Mouse (Mus musculus): ENCODE results near the gene Bcas2.
"Not testable (repeated sequence)": the region's sequence is repeated elsewhere in the genome, so short reads cannot be mapped to it uniquely, and the experiment has no call there.

Gene Bcas2

GRCm38 (mm10) chr3:103171505-103172267 is at the start of gene Bcas2:
Bcas2 (plus strand) TSS chr3:103171655.
- peak; percentile 98 for DNase-seq (ENCODE audit: low read depth, low spot score)

- no peak for DNase-seq (ENCODE audit: low read depth, low spot score)
Observed at GRCm38 (mm10) chr3:103123636-103124035, 47.8 kb upstream of the Bcas2 start.

GRCm38 (mm10) chr3:103126138-103126537 is 45.3 kb upstream of the Bcas2 start:
- no peak for DNase-seq (ENCODE audit: low read depth, low spot score)

- DNase-seq (ENCODE audit: low read depth, low spot score) = no peak
Observed at GRCm38 (mm10) chr3:103127177-103127576, 44.3 kb upstream of the Bcas2 start.

- DNase-seq (ENCODE audit: low read depth, low spot score) = no peak
Observed at GRCm38 (mm10) chr3:103127721-103128120, 43.7 kb upstream of the Bcas2 start.

GRCm38 (mm10) chr3:103128251-103128650 is 43.2 kb upstream of the Bcas2 start:
- DNase-seq (ENCODE audit: low read depth, low spot score) = no peak

GRCm38 (mm10) chr3:103129367-103130159 is 41.9 kb upstream of the Bcas2 start:
- DNase-seq (ENCODE audit: low read depth, low spot score) = peak; percentile 95

GRCm38 (mm10) chr3:103130236-103130751 is 41.2 kb upstream of the Bcas2 start:
- DNase-seq (ENCODE audit: low read depth, low spot score) = peak; percentile 68

DNA sequence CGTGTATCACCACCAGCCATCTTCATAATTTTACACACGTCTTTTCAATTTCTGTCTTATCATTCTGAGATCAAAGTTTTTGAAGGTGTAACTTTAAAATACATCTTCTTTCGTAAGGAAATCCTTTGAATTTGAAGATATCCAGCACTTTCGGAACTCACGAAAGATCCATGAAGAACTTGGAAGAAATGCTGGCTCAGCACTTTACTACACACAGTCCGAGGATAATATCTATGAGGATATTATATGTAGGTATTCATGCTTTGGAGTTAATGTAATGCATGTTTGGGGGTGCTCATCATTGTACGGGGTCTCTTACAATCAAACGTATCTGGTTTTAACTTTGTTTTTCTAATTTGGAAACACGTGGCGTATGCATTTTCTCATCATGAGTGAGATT is 38.4 kb upstream of the Bcas2 start:
- DNase-seq (ENCODE audit: low read depth, low spot score) = no peak

DNA sequence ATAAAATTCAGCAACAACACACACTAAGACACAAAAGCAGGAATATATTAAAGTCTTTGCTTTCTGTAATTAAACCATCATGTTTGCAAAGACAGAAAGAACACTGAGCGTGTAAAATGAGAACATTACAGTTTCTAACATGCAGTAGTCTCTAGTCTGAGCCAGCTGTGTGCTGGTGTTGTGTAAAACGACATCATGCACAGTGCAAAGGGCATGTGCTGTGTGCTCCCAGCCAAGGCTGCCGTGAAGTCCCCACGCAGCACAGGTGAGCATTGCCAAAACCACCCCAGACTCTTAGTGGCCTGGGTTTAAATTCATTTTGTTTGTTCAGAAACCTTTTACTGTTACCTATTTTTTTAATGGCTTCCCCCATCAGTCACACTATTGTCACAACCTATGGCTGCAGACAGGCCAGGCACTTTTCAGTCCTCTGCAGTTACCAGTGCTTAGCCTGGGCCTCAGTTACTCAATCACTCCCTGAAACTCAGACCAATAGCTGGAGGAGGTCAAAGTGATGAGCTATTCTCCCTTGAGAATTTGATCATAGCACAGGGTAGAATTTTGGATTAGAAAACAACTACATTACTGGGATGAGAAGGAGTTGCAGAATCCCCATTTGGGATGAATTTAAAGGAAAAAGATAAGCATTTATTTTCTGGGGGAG is 34.9 kb upstream of the Bcas2 start:
- DNase-seq (ENCODE audit: low read depth, low spot score) = no peak

- no peak for DNase-seq (ENCODE audit: low read depth, low spot score)
Observed at GRCm38 (mm10) chr3:103139047-103139446, 32.4 kb upstream of the Bcas2 start.

DNA sequence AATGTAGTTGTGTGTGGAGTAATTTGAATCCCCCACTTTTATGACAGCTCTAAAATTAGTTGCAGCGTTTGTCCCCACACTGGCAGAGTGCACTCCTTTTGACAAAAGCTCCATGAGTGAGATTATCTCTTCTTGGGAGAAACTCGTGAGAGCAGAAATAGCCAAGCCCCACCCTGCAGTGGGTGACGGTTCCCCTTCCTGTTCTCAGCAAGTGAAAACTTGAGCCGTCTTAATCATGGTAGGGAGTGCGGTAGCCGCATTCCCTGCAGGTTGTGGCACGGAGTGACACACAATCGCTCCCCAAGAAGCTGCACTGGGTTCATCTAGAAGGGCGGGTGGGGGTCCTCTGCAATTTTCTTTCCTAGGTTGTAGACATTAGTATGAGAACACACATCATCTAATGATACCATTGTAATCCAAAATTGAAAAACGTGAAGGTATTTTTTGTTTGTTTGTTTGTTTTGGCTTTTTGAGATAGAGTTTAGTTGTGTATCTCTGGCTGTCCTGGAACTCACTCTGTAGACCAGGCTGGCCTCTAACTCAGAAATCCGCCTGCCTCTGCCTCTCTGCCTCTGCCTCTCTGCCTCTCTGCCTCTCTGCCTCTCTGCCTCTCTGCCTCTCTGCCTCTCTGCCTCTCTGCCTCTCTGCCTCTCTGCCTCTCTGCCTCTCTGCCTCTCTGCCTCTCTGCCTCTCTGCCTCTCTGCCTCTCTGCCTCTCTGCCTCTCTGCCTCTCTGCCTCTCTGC is 31.2 kb upstream of the Bcas2 start:
- not testable (repeated sequence) for DNase-seq (ENCODE audit: low read depth, low spot score)

DNA sequence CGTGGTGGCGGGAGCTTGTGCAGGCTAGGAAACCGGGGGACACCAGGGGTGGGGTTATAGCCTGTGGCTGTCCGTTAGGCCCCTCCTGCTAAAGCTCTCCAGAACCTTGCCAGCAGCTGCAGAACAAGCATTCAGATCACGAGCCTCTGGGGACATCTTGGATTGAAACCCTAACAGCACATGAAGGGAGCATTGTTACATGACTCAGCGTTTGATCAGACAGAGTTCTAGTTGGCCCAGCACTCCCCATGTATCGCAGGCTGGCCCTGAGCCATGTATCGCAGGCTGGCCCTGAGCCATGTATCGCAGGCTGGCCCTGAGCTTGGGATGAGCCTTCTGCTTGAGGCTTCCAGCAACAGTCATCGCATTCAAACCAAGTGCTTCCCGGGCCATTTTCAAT is 30.2 kb upstream of the Bcas2 start:
- DNase-seq (ENCODE audit: low read depth, low spot score) = no peak

DNA sequence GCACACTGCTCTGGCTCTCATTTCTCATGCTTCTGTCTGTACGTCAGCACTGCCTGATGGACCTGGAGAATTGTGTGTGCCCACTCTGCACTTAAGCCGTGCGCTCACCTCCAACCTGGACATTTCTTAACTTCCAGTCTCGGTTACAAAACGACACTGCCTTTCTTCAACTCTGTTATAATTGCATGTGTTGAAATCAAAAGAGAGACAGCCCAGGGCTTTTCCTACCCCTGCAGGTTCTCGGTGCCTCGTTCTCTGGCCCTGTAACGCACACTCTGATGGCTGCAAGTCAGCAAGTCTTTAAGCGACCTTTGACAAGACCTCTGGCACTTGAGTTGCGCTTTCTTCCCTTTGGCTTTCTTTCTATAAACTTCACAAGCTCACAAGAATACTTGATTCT is 29.1 kb upstream of the Bcas2 start:
- DNase-seq (ENCODE audit: low read depth, low spot score) = no peak

DNA sequence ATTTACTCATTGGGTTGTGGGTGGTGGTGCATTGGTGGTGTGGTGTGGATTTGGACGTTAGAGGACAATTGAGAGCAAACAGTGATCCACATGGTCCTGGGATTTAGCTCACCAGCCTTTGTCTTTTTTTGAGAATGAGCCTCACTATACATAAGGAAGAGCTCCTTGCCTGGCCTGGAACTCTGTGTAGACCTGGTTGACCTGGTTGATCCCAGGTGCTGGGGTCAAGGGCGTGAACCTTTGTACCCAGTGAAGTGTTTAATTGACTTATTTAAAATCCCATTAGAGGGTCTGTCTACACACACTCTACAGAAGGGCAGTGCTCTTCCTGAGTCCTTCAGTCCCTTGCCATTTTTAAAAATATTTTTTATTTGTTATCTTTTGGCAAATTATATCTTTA is 26.1 kb upstream of the Bcas2 start:
- DNase-seq (ENCODE audit: low read depth, low spot score) = no peak

DNA sequence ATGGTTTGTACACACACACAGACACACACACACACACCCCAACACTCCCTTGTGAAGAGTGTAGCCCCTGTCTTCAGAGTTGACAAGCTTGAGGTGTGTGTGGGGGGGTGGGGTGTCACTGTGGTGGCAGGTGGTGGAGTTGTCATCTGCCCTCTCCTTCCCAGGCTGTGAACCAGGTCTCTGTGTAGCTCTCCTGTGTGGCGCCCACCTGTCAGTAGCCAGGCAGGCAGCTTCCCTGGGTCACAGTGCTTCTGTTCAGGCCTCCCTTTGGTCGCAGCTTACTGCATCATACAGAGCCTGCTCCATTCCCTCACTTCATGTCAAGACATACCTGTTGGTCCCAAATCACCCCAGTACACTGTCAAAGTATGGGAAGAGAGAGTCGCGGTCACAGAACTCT is 25.7 kb upstream of the Bcas2 start:
- DNase-seq (ENCODE audit: low read depth, low spot score) = no peak

DNA sequence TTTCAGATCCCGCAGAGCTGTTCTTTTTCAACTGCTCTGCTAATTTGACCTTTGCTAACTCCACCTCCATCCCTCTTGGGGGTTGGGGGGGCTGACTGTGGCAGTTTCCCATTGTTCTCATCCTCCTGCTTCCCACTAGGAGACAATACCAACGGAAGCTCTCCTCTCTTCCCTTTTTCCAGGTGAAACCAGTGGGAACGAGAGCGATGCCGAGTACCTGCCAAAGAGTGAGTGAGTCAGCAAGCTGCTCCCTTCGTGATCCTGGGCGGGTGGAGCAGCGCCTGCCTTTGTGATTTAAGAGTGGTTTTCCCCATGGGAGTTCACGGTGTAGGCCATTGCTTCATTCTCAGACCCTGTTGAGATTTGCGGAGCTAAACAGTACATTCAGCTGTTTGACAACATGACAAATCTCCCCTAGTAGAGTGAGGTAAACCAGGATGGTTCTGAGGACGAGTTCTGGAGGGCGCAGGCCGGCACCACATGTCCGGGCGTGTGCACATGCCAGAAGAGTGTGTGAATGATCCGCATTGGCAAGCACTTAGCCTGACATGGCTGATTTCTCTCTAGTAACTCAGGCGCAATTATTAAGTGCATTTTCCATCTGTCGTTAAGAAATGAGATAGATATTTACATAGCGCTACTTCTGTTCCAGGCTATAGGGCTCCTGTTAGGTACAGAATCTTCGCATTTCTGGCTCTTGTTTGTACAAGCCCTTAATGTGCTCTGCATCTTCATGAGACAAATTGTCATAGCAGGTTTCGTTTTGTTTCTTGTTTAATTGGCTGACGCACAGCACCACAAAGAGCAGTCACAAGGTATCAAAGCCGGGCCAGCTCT is 24.9 kb upstream of the Bcas2 start:
- DNase-seq (ENCODE audit: low read depth, low spot score) = no peak

- DNase-seq (ENCODE audit: low read depth, low spot score) = no peak
Observed at GRCm38 (mm10) chr3:103147775-103148174, 23.7 kb upstream of the Bcas2 start.

GRCm38 (mm10) chr3:103148941-103149340 is 22.5 kb upstream of the Bcas2 start:
- DNase-seq (ENCODE audit: low read depth, low spot score) = no peak

DNA sequence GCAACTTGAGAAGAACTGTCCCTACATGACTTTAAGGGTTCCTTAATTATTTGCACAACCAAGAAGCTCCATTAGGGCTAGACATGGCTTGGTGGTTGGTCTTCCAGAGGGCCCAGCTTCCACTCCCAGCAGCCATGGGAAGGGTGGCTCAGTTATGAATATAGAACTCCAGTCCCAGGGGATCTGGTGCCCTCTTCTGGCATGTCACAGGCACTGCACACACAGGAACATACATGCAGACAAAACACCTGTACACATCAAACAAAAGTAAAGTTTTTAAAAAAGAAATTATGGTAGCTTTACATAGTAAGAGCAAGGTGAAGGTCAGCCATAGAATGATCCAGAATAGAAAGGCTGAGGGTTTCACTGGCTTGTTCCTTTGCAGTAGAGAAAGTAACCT is 17.7 kb upstream of the Bcas2 start:
- no peak for DNase-seq (ENCODE audit: low read depth, low spot score)
